Mouse (Mus musculus) 416B (cell line): Measurements from ENCODE around the gene Nt5dc1.
"Not testable (repeated sequence)": the region's sequence is repeated elsewhere in the genome, so short reads cannot be mapped to it uniquely, and the experiment has no call there.

Source experiments
- DNase-seq: peaks from one replicate; pipeline ENCODE4 v3.0.0; 2011; ENCODE audit warnings: low read depth

Nt5dc1 gene

GRCm38 (mm10) chr10:34312536-34312935 is 105.8 kb downstream of the Nt5dc1 start:
- no peak for DNase-seq

- DNase-seq, result no peak
Measured at GRCm38 (mm10) chr10:34309915-34310685, 108.3 kb downstream of the Nt5dc1 start.

DNA sequence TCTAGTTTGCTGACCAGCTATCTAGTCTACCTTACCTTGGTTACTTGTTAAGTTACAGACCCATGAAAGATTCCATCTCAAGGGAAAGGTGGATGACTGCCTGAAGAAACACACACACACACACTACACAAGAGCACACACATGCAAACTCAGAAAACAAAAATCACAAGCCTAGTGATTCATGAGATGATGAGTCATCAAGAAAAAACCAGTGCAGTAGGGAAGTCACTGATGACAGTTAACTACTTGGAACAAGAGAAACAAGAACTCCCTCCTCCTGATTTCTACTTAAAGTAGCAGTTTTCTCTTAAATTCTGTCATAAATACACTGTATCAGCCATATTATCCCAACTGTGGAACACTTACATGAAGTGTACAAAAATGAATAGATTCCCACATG is 111.3 kb downstream of the Nt5dc1 start:
- DNase-seq, result peak; percentile 51

DNA sequence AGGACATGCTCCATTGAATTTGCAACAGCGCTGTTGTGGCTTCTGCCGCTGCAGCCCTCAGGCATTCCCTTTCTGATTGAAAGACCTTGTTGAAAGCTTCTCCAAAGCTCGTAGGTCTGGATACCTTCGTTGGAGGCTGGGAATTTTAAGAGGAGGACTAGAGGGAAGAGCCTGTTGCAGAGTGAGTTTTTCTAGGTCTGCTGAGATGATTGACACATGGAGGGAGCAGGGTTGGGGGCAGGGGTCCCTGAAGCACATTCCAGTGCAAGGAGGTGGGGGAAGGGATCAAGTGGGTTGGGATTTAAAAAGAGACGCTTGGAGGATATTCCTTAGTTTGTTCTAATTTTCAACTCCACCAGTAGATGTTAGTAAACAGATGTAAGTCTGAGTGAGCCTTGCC is 118.0 kb downstream of the Nt5dc1 start:
- DNase-seq, result no peak

DNA sequence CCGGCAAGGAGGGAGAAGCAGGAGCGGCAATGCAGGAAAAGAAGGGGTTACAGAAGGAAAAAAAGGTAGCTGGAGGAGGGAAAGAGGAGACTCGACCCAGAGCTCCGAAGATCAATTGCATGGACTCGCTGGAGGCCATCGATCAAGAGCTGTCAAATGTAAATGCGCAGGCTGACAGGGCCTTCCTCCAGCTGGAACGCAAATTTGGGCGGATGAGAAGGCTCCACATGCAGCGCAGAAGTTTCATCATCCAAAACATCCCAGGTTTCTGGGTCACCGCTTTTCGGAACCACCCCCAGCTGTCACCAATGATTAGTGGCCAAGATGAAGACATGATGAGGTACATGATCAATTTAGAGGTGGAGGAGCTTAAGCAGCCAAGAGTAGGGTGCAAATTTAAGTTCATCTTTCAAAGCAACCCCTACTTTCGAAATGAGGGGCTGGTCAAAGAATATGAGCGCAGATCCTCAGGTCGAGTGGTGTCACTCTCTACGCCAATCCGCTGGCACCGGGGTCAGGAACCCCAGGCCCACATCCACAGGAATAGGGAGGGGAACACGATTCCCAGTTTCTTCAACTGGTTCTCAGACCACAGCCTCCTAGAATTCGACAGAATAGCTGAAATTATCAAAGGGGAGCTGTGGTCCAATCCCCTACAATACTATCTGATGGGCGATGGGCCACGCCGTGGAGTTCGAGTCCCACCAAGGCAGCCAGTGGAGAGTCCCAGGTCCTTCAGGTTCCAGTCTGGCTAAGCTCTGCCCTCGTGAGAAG is 120.2 kb downstream of the Nt5dc1 start:
- DNase-seq, result no peak

- no peak for DNase-seq
Measured at GRCm38 (mm10) chr10:34297299-34297979, 120.9 kb downstream of the Nt5dc1 start, which contains the start of gene Tspyl4. Gene Tspyl4 (plus strand): TSS chr10:34297442.

- no peak for DNase-seq
Measured at GRCm38 (mm10) chr10:34296911-34297298, 121.4 kb downstream of the Nt5dc1 start.

GRCm38 (mm10) chr10:34282420-34283238 is 135.7 kb downstream of the Nt5dc1 start:
- peak; percentile 38 for DNase-seq

DNA sequence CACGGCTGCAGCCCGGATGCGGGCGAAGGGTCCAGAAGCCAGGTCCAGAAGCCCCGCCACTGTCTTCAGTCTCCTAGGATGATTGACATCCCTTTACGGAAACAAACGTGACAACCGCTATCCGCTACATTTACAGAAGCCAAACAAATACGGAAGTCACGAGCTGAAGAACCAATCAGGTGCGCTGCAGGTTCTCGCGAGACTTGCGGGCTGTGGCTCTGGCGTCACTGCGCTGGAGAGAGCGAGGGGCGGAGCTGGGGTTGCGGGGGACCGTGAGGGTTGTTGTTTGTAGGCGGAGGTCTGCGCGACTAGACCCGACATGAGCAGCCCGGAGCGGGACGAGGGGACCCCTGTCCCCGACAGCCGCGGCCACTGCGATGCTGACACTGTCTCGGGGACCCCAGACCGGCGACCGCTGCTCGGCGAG is 136.4 kb downstream of the Nt5dc1 start, which contains the start of gene Tspyl1:
Tspyl1 (plus strand) TSS at position 229 of the 427 bp plus-strand sequence.
- DNase-seq, result peak; percentile 98

DNA sequence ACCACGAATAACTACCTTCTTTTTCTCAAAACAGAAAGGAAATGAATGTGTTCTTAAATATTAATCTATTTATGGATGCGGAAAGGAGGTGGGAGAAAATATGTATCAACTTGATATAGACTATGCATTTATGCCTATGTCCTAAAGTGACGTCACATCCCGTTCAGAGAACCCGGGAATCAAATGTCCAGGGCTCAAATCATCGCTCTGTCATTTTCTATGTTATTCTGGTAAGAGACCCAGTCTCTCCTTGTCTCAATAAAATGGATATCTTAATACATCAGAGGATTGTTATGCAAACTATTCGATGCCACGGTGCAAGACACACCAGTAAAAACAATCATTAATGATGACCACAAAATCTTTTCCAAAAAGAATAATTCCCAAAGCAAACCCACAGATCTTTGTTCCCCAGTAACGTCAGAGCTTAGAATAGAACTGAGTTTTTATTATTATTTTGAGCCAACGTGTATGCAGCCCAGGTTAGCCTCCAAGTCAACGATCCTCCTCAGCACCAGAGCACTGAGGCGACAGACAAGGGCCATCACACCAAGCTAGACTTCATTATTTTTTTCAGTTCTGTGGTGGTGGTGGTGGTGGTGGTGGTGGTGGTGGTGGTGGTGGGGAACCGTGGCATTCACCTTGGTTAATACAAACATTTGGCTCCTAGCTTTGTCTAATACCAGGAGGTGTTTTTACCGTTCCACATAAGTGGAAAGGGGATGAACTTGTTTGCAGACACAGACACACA is 137.0 kb downstream of the Nt5dc1 start:
- DNase-seq, result peak; percentile 75

GRCm38 (mm10) chr10:34280591-34281175 is 137.7 kb downstream of the Nt5dc1 start:
- peak; percentile 84 for DNase-seq

- no peak for DNase-seq
Measured at GRCm38 (mm10) chr10:34271681-34272080, 146.7 kb downstream of the Nt5dc1 start.

DNA sequence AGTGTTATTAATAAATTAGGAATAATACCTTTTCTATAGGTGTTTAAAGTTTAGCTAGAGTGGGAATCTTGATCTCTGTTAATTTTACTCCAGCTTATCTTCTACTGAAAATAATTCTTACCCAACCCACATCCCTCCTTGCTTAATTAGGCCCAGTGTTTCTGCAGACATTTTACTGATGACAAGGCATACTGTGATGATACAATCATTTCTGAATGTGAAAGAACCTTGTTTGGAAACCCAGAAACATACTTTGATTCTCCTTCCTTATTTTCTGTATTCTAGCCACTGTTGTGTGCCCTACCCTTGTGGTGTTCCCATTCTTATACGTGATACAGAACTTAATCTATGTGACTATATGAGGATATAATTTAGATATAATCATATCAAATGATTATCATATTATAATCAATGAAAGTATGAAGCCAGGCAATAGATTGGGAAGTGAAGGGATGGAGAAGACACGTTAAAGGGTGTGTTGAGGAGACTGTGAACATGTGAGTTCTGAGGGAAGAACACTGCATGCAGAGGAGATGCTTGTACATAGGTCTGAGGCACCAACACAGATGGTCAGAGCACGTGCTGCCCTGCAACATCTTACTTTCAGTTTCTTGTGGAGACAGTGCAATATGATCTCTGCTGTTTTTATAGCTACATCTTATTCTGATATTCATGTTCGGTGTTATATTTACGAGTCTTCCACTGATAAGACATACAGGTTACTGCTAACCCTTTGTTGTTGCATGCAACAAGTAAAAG is 150.9 kb downstream of the Nt5dc1 start:
- peak; percentile 31 for DNase-seq

GRCm38 (mm10) chr10:34265106-34265505 is 153.2 kb downstream of the Nt5dc1 start:
- no peak for DNase-seq

GRCm38 (mm10) chr10:34252833-34253232 is 165.5 kb downstream of the Nt5dc1 start:
- DNase-seq, result not testable (repeated sequence)

DNA sequence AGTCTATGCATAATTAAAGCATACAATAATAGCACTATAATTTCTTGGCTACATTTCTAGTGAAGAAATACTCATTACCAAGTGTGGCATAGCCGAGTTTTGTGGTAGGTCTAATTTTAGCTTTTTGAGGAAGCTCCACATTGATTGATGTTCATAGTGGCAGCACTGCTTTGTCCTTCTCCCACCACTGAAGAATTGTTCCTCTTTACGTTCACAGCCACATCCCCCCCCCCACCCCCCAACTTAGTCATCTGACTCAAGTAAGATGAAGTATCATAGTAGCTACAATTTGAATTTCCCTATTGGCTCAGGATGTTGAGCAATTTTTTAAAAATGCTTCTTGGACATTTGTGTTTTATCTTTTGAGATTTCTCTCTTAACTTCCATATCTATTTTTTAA is 168.8 kb downstream of the Nt5dc1 start:
- DNase-seq, result peak; percentile 84

GRCm38 (mm10) chr10:34247757-34248156 is 170.6 kb downstream of the Nt5dc1 start:
- DNase-seq, result no peak

GRCm38 (mm10) chr10:34246106-34246505 is 172.2 kb downstream of the Nt5dc1 start:
- DNase-seq, result no peak

DNA sequence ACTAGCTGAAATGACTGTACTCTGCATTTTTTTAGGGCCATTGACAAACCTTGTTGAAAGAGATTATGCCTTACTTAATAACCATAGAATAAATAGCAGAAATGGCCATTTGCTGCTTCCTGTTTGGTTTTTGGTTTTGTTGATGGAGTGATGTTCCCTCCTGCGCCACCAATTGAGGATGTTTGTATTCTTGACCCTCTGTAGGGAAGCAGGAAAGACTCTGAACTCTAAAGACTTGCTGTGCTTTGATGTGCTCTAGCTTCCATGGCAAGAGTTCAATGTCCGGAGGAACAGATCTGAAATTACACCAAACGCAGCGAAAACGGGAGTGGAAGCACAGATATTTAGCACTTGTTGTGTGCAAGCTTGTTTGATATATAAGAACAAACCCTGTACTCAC is 173.6 kb downstream of the Nt5dc1 start:
- no peak for DNase-seq

DNA sequence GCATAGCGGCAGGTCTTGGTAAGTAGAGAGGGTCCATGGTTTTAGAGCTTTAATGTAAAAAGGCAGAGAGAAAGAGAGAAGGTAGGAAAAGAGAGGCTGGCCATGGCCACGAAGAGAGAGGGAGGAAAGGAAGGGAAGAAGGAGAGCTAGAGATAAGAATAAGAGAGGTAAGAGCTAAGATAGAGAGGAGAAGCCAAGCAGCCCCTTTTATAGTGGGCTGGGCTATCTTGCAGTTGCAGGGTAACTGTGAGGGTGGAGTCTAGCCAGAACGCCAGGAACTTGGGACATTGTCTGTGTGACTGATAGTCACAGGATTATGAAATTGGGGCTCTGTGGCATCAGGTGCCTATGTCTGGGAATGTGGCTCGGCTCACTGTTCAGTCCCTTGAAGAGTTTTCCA is 179.8 kb downstream of the Nt5dc1 start:
- DNase-seq, result no peak
